Mouse (Mus musculus) adrenal gland, postnatal 0 days (tissue): ENCODE measurements around the gene Cfap61. TPM values are rescaled to one million over a fixed set of nuclear protein-coding genes. Genes with fewer than 3 reads are reported as not detected.

Source experiments
- polyA plus RNA-seq: library from polyadenylated mRNA; unstranded; fragments of >200 nt; fragmentation: Nextera tagmentation; extraction: Ambion mirVana; gene quantifications from 2 replicates; pipeline ENCODE4 v1.2.1, GENCODE M21; 2015

Cfap61 gene
- 79.0 and 90.2 TPM in 2 replicates for polyA plus RNA-seq

GRCm38 (mm10) chr2:145934339-145935231 lies at the start of gene Cfap61, which contains the start of gene Crnkl1:
TSS of gene Cfap61 (plus strand) at chr2:145934784.
TSS of gene Crnkl1 (minus strand) at chr2:145935014.

GRCm38 (mm10) chr2:145901861-145902260 lies 32.7 kb upstream of the Cfap61 start, which contains the start of gene Naa20:
TSS of gene Naa20 (plus strand) at chr2:145902099.

GRCm38 (mm10) chr2:146221076-146221928 lies 286.7 kb downstream of the Cfap61 start, which contains the start of gene Insm1:
TSS of gene Insm1 (plus strand) at chr2:146221921.

Other genes starting within 250 kb of the Cfap61 start
- gene Naa20, start 32.7 kb upstream of the Cfap61 start, polyA plus RNA-seq = 167 and 243 TPM in 2 replicates
- 12.2 and 19.2 TPM in 2 replicates for gene Crnkl1, start 230 bp downstream of the Cfap61 start, polyA plus RNA-seq